Mouse (Mus musculus): ENCODE measurements around the gene Arhgap31. TPM values are rescaled to one million over a fixed set of nuclear protein-coding genes. Genes with fewer than 3 reads are reported as not detected.

Gene Arhgap31
- polyA plus RNA-seq, 1 experiment = 10.3 TPM

DNA sequence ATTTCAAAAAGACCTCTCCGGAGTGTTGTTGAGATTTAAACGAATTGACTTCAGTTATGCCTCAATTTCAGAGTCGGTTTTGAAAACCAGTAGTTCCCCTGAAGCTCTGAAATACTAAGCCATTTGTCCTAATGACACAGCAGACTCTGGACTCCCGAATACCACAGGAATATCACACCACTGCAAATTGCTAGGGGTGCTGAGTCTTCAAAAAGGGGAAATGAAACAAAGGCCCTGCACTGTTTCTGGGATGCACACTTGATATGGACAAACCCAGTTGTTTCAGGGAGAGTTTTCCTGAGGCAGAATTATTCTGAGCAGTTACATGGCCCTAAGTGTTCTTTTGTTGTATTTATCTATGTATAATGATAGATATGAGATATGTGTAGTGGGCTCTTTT lies 1.8 kb downstream of the Arhgap31 start:
- no peak overlapping the region for H3K27ac ChIP-seq (ENCODE audit: insufficient read depth, low read length)
- H3K4me1 ChIP-seq (ENCODE audit: control insufficient read depth, insufficient read depth, low read length) = peaks cover 4% of the 10 kb centered on the region; the same call in 1 of the 2 replicates
- H3K4me3 ChIP-seq (ENCODE audit: insufficient read depth, low read length) = no peak overlapping the region; the same call in 1 of the 2 replicates
- TF ChIP-seq CTCF (IDR thresholded peaks at IDR 0.05; ENCODE audit: extremely low read depth, insufficient read depth, low read length) (no peak), POLR2A (IDR thresholded peaks at IDR 0.05; ENCODE audit: extremely low read depth, insufficient read depth, low read length) (no peak)

DNA sequence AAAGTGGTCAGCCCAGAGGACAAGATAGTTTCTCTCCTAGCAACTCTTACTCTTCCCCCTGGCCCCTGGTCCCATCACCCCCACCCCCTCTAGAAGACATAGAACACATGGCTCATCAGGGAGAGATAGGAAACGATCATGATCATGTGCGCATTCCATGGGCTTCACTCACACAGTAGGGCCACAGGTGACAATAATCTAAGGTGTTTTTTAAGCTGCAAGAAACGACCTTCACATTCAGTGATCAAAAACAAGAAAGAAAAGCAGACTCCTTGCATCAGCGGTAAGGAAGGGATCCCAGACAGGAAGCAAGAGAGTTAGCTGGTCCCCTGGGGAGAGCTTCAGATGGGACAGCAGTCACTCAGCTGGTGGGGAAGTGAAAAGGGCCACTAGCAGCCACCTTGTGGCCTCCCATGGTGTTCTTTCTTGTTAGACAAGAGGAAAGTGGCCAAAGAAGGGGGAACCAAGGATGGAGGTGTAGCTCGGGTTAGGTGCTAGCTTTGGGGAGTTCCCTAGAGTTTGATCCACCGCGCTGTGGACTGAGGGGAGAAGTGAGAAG lies 4.0 kb downstream of the Arhgap31 start:
- TF ChIP-seq POLR2A (IDR thresholded peaks at IDR 0.05; ENCODE audit: extremely low read depth, insufficient read depth, low read length) = no peak
- no peak for TF ChIP-seq CTCF (IDR thresholded peaks at IDR 0.05; ENCODE audit: extremely low read depth, insufficient read depth, low read length)
- Histone ChIP-seq H3K4me3 (ENCODE audit: insufficient read depth, low read length) (no peak overlapping the region), H3K4me1 (ENCODE audit: control insufficient read depth, insufficient read depth, low read length) (peaks cover 8% of the 10 kb centered on the region), H3K27ac (ENCODE audit: insufficient read depth, low read length) (no peak overlapping the region)

GRCm38 (mm10) chr16:38706782-38707181 lies 6.3 kb downstream of the Arhgap31 start:
- Histone ChIP-seq H3K27ac (ENCODE audit: insufficient read depth, low read length) (peak overlapping the region; percentile 63; the same call in 1 of the 2 replicates), H3K4me3 (ENCODE audit: insufficient read depth, low read length) (no peak overlapping the region), H3K4me1 (ENCODE audit: control insufficient read depth, insufficient read depth, low read length) (peaks cover 8% of the 10 kb centered on the region)
- TF ChIP-seq POLR2A (IDR thresholded peaks at IDR 0.05; ENCODE audit: extremely low read depth, insufficient read depth, low read length) (no peak), CTCF (IDR thresholded peaks at IDR 0.05; ENCODE audit: extremely low read depth, insufficient read depth, low read length) (no peak)

DNA sequence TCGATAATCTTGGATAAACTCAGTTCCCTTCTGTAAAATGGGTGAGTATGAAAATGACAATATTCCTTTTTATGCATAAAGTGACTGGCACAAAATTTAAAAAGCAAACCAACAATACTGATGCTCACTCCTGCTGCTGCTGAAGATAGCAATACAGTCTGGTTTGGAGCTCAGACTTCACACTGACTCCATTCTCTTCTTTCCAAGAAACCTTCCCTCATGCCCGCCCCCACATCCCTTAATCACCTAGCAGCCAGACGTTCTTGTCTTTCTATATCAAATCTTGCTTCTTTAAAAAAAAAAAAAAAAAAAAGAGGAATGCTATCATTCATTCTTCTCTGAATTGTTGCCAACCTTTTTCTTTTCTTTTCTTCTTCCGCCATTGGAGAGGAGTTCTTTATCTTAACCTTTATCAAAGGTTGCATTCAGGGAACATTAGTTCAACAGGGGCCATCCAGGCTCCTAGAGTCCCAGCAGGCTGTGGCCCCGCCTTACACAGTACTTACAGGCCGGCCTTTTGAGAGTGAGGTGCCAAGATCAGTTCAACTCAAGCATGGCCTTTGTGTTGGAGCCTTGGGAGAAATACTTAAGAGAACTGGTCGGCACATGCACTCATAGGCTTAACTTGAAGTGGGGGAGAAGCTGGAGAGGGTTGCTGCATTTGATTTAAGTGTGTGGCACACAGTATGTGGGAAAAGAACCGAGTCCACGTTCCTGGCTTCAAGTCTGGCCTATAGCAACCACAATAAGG lies 7.4 kb downstream of the Arhgap31 start:
- Histone ChIP-seq H3K27ac (ENCODE audit: insufficient read depth, low read length) (peak overlapping the region; percentile 63; the same call in 1 of the 2 replicates), H3K4me1 (ENCODE audit: control insufficient read depth, insufficient read depth, low read length) (peaks cover 8% of the 10 kb centered on the region), H3K4me3 (ENCODE audit: insufficient read depth, low read length) (no peak overlapping the region)
- no peak for TF ChIP-seq CTCF (IDR thresholded peaks at IDR 0.05; ENCODE audit: extremely low read depth, insufficient read depth, low read length)
- no peak for TF ChIP-seq POLR2A (IDR thresholded peaks at IDR 0.05; ENCODE audit: extremely low read depth, insufficient read depth, low read length)

DNA sequence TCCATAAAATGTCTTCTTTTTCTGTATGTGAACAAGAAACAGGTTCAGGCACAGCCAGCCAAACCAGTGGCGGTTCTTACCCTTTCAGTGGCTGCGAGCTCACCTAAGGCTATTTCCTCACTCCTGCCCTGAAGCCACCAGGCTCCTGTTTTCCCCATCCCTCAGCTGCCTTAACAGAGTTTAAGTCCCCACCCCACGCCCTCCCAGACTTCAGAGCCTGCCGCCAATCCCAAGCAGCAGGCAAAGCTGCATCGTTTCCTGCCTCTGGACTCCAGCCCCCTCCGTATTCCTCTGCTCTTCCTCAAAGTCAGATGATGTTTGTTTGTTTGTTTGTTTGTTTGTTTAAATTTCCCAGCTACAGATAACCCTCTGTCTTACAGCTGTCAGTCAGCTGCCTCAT lies 9.6 kb downstream of the Arhgap31 start:
- Histone ChIP-seq H3K4me3 (ENCODE audit: insufficient read depth, low read length) (no peak overlapping the region), H3K4me1 (ENCODE audit: control insufficient read depth, insufficient read depth, low read length) (peaks cover 8% of the 10 kb centered on the region), H3K27ac (ENCODE audit: insufficient read depth, low read length) (no peak overlapping the region)
- TF ChIP-seq CTCF (IDR thresholded peaks at IDR 0.05; ENCODE audit: extremely low read depth, insufficient read depth, low read length) (no peak), POLR2A (IDR thresholded peaks at IDR 0.05; ENCODE audit: extremely low read depth, insufficient read depth, low read length) (no peak)

- TF ChIP-seq POLR2A (IDR thresholded peaks at IDR 0.05; ENCODE audit: extremely low read depth, insufficient read depth, low read length) = no peak
- TF ChIP-seq CTCF (IDR thresholded peaks at IDR 0.05; ENCODE audit: extremely low read depth, insufficient read depth, low read length) = no peak
- no peak overlapping the region for H3K27ac ChIP-seq (ENCODE audit: insufficient read depth, low read length)
- peaks cover 8% of the 10 kb centered on the region for H3K4me1 ChIP-seq (ENCODE audit: control insufficient read depth, insufficient read depth, low read length)
- H3K4me3 ChIP-seq (ENCODE audit: insufficient read depth, low read length) = no peak overlapping the region
Observed at GRCm38 (mm10) chr16:38702316-38702715, 10.8 kb downstream of the Arhgap31 start.

GRCm38 (mm10) chr16:38701492-38702185 lies 11.4 kb downstream of the Arhgap31 start:
- Histone ChIP-seq H3K4me3 (ENCODE audit: insufficient read depth, low read length) (no peak overlapping the region), H3K4me1 (ENCODE audit: control insufficient read depth, insufficient read depth, low read length) (peaks cover 7% of the 10 kb centered on the region), H3K27ac (ENCODE audit: insufficient read depth, low read length) (no peak overlapping the region)
- TF ChIP-seq POLR2A (IDR thresholded peaks at IDR 0.05; ENCODE audit: extremely low read depth, insufficient read depth, low read length) (no peak), CTCF (IDR thresholded peaks at IDR 0.05; ENCODE audit: extremely low read depth, insufficient read depth, low read length) (no peak)

GRCm38 (mm10) chr16:38700392-38701162 lies 12.5 kb downstream of the Arhgap31 start:
- Histone ChIP-seq H3K27ac (ENCODE audit: insufficient read depth, low read length) (no peak overlapping the region), H3K4me1 (ENCODE audit: control insufficient read depth, insufficient read depth, low read length) (no peaks in the 10 kb centered on the region; the same call in 1 of the 2 replicates), H3K4me3 (ENCODE audit: insufficient read depth, low read length) (no peak overlapping the region)
- no peak for TF ChIP-seq POLR2A (IDR thresholded peaks at IDR 0.05; ENCODE audit: extremely low read depth, insufficient read depth, low read length)

DNA sequence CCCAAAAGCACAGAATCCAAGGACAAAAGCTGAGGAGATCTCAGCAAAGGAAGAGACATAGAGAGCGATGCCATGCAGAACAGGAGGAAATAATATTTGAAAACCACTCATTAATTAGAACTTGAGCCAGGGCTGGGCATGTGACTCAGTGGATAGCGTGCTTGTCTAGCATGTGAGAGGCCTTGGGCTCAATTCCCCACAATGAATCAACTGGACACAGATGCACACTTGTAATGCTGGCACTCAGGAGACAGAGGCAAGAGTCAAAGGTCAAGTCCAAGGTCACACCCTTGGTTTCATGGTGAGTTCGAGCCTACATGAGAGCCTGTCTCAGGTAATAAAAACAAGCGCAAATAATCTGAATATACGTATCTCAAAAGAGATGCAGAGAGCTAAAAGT lies 15.5 kb downstream of the Arhgap31 start:
- H3K4me1 ChIP-seq (ENCODE audit: control insufficient read depth, insufficient read depth, low read length) = no peaks in the 10 kb centered on the region
- no peak overlapping the region for H3K27ac ChIP-seq (ENCODE audit: insufficient read depth, low read length)
- TF ChIP-seq CTCF (IDR thresholded peaks at IDR 0.05; ENCODE audit: extremely low read depth, insufficient read depth, low read length) (no peak), POLR2A (IDR thresholded peaks at IDR 0.05; ENCODE audit: extremely low read depth, insufficient read depth, low read length) (no peak)
- H3K4me3 ChIP-seq (ENCODE audit: insufficient read depth, low read length) = no peak overlapping the region

Measured in cortical plate, adult 2 months (tissue).